In genomic region chr12:112743168-112743975, GRCm38 (mm10) we compare ENCODE assay signal across 8 mouse cellular contexts. TPM values are rescaled to one million over a fixed set of nuclear protein-coding genes. Genes with fewer than 3 reads are reported as not detected.
DNase-seq lines count a peak whose midpoint lies in the region; ATAC-seq lines count a peak whose summit lies in the region.

No protein-coding gene starts in this region.

- no peak overlapping the region for H3K9ac ChIP-seq in hindbrain, embryonic 14.5 days

- no peaks in the 10 kb centered on the region for H3K9me3 ChIP-seq in hindbrain, embryonic 14.5 days (ENCODE audit: control insufficient read depth, low read length)

- DNase-seq in R1 (ENCODE audit: low read depth, low spot score): peak; percentile 83
- peak; percentile 79 to 87 for DNase-seq in cerebellum, postnatal 14 days
- DNase-seq in frontal cortex, postnatal 25 days (ENCODE audit: low spot score in 2 of 2): peak; percentile 70 to 74
- DNase-seq in hindbrain, embryonic 14.5 days (ENCODE audit: low spot score): peak; percentile 71
- DNase-seq in left cerebral cortex, adult 18-20 months (ENCODE audit: low spot score in 2 of 2): peak; percentile 85 to 90
- DNase-seq in lung, postnatal 4 days: peak; percentile 84 to 86
- peak; percentile 89 to 91 for DNase-seq in right cerebral cortex, postnatal 10 days (ENCODE audit: low spot score in 2 of 2)
- peak; percentile 73 to 84 for DNase-seq in urinary bladder, postnatal 36 days (ENCODE audit: low spot score in 2 of 2)

- peak overlapping the region; percentile 45; the same call in 1 of the 2 replicates for H3K27ac ChIP-seq in hindbrain, embryonic 14.5 days

- peak; percentile 53; the same call in 1 of the 2 replicates for ATAC-seq in hindbrain, embryonic 14.5 days (ENCODE audit: low FRiP score)

- WGBS in hindbrain, embryonic 14.5 days: 58% methylated on average over 25 of the region's 25 CpGs

- no peak overlapping the region for H3K4me3 ChIP-seq in hindbrain, embryonic 14.5 days (replicated peaks; ENCODE audit: low read length)

- H3K4me2 ChIP-seq in hindbrain, embryonic 14.5 days (replicated peaks): no peak overlapping the region

- no peaks in the 10 kb centered on the region for H3K27me3 ChIP-seq in hindbrain, embryonic 14.5 days (ENCODE audit: control insufficient read depth, insufficient read depth, low read length)

- H3K36me3 ChIP-seq in hindbrain, embryonic 14.5 days (replicated peaks; ENCODE audit: control insufficient read depth, insufficient read depth): peaks cover 60% of the 10 kb centered on the region

- peaks cover 10% of the 10 kb centered on the region; the same call in 1 of the 2 replicates for H3K4me1 ChIP-seq in hindbrain, embryonic 14.5 days (replicated peaks; ENCODE audit: control insufficient read depth, insufficient read depth, low read length)

RNA-seq across cellular contexts. Expression of gene Pld4, which starts 17.1 kb away (rescaled TPM):
- polyA plus RNA-seq in hindbrain, embryonic 14.5 days (2014; fragmentation: Nextera tagmentation; extraction: Ambion mirVana): 7.1 and 7.9 TPM in 2 replicates
- 1 to 10 TPM; 9.7 to 10.0 TPM for total RNA-seq in left cerebral cortex, adult 18-20 months (2021)

RNA-seq across cellular contexts. Expression of gene Cep170b, which starts 23.1 kb away (rescaled TPM):
- polyA plus RNA-seq in hindbrain, embryonic 14.5 days (2014; fragmentation: Nextera tagmentation; extraction: Ambion mirVana): 39.5 and 41.9 TPM in 2 replicates
- 100 to 1,000 TPM; 267 to 284 TPM for total RNA-seq in left cerebral cortex, adult 18-20 months (2021)

RNA-seq across cellular contexts. Expression of gene Ahnak2, which starts 59.1 kb away (rescaled TPM):
- 1.9 and 2.5 TPM in 2 replicates for polyA plus RNA-seq in hindbrain, embryonic 14.5 days (2014; fragmentation: Nextera tagmentation; extraction: Ambion mirVana)
- 1 to 10 TPM; 5.8 to 6.6 TPM for total RNA-seq in left cerebral cortex, adult 18-20 months (2021)
